Mouse (Mus musculus) midbrain, postnatal 0 days (tissue): ENCODE data around the gene Afg3l1. TPM values are rescaled to one million over a fixed set of nuclear protein-coding genes. Genes with fewer than 3 reads are reported as not detected.
"Not testable (repeated sequence)": the region's sequence is repeated elsewhere in the genome, so short reads cannot be mapped to it uniquely, and the experiment has no call there.

Experiments
- ATAC-seq: fragments of 200-750 bp; cut with Nextera tagmentation; 2 replicates; pipeline ENCODE4 v1.8.0; 2017; ENCODE audit warnings: moderate number of reproducible peaks, mild to moderate bottlenecking, moderate TSS enrichment, moderate library complexity; ENCODE audit not compliant: low FRiP score
- DNase-seq: peaks from one replicate; pipeline ENCODE4 v3.0.0-alpha.2; 2015; ENCODE audit warnings: low spot score
- H3K27ac ChIP-seq: fragments of 300-500 bp; sonication (generic); 2 replicates; pipeline ENCODE4 v1.5.1; 2014; ENCODE audit warnings: low read depth, mild to moderate bottlenecking, low read length, mixed read lengths
- H3K27me3 ChIP-seq: fragments of 300-500 bp; sonication (generic); 2 replicates; pipeline ENCODE4 v1.6.1; 2014; ENCODE audit warnings: low read length, control low read depth, mixed read lengths; ENCODE audit not compliant: insufficient read depth
- H3K36me3 ChIP-seq: fragments of 300-500 bp; sonication (generic); 2 replicates; pipeline ENCODE4 v1.6.1; 2014; ENCODE audit warnings: low read length, control low read depth, mixed read lengths; ENCODE audit not compliant: insufficient read depth
- H3K4me1 ChIP-seq: fragments of 300-500 bp; sonication (generic); 2 replicates; pipeline ENCODE4 v1.6.1; 2014; ENCODE audit warnings: mild to moderate bottlenecking, control low read depth, antibody characterized with exemption, low read length, mixed read lengths; ENCODE audit not compliant: insufficient read depth
- H3K4me2 ChIP-seq: fragments of 300-500 bp; sonication (generic); 2 replicates; pipeline ENCODE4 v1.6.1; 2014; ENCODE audit warnings: low read depth, mild to moderate bottlenecking, low read length, mixed read lengths; ENCODE audit not compliant: poor library complexity, severe bottlenecking
- H3K4me3 ChIP-seq: fragments of 300-500 bp; sonication (generic); 2 replicates; pipeline ENCODE4 v1.5.1; 2014; ENCODE audit warnings: low read depth, mild to moderate bottlenecking, low read length, moderate library complexity
- H3K9ac ChIP-seq: fragments of 300-500 bp; sonication (generic); replicated peaks from 2 replicates; pipeline ENCODE4 v1.6.1; 2014; ENCODE audit warnings: mild to moderate bottlenecking, low read length, moderate library complexity, mixed read lengths; ENCODE audit not compliant: poor library complexity, severe bottlenecking
- H3K9me3 ChIP-seq: fragments of 300-500 bp; sonication (generic); 2 replicates; pipeline ENCODE4 v1.6.1; 2016; ENCODE audit warnings: low read length, control low read depth
- CTCF ChIP-seq: IDR thresholded peaks from 2 replicates; pipeline ENCODE4 v1.5.1; 2016; ENCODE audit warnings: antibody characterized with exemption, mild to moderate bottlenecking
- WGBS: fragments of 180-500 bp; shearing (Covaris S2); extraction: QIAGEN DNeasy Blood & Tissue Kit; methylation state at CpG from one replicate; pipeline ENCODE4 v1.1.7; 2014; 5-methylcytosine and 5-hydroxymethylcytosine counted together
- polyA plus RNA-seq: library from polyadenylated mRNA; unstranded; fragments of >200 nt; fragmentation: Nextera tagmentation; extraction: Ambion mirVana; gene quantifications from 2 replicates; pipeline ENCODE4 v1.2.1, GENCODE M21; 2015
- total RNA-seq: library from RNA; depleted of rRNA; stranded (reverse); fragments of >200 nt; gene quantifications from 2 replicates; pipeline ENCODE4 v1.2.3, GENCODE M21; 2014

Afg3l1 gene
- total and polyA plus RNA-seq, 2 experiments from 2014 or later: 15.0 to 43.5 TPM

DNA sequence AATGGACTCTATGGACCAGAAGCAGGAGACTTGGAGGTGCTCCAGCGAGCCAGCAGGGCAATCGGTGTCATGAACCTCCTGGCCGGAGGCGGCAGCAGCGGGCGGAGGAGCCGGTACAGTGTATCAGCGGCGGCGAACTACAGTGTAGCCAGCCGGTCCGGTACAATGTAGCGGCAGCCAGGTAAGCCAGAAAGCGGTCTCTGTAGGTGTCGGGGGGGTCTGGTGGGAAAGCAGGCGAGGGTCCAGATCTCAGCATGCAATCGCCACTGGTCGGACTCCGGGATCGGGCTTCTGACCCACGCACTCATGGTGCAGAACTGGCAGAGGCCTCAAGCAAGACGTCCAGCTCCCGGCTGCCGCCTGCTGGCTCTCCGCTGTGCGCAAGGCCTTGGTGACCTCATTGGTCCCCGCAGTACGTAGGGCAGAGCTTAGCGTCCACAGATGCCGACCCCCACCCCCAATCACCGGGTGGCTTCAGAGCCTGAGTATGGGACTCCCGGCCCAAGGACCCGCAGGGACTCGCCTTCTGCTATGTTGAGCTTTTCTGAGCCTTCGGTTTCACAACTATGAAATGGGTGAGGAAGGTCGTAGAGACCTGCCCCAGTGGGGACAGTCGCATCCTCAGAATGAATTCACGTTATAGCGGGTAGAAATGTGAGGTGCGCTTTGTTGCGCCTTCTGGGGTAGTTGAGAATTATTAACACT is 34.7 kb upstream of the Afg3l1 start:
- Histone ChIP-seq H3K36me3 (no peaks in the 10 kb centered on the region), H3K4me1 (peaks cover 2% of the 10 kb centered on the region; the same call in 1 of the 2 replicates), H3K27me3 (no peaks in the 10 kb centered on the region), H3K27ac (peak overlapping the region; percentile 90), H3K9me3 (no peaks in the 10 kb centered on the region), H3K4me2 (peak overlapping the region; percentile 67), H3K9ac (peak overlapping the region; percentile 81), H3K4me3 (peak overlapping the region; percentile 70)
- WGBS: under 1% methylated on average over 40 of the region's 41 CpGs
- DNase-seq (peak; percentile 94), ATAC-seq (peak; percentile 93)
- peak; percentile 73 for TF ChIP-seq CTCF

DNA sequence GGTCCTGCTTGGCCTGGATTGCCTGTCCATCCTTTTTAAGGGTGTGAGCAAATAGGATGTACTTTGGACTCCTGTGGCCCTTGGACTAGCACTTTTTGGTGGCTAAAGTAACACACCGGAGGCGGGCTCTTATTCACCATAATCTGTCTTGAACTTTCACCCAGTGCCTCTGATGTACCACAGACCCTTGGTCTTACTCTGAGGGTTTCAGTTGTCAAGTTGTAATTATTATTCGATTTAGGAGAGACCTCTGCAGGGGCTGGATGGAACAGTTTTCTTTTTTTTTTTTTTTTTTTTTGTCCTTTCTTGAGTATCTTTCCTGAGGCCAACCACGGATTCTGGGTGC is 34.2 kb upstream of the Afg3l1 start:
- peak; percentile 20; the same call in 1 of the 2 replicates for TF ChIP-seq CTCF
- WGBS: 14% methylated on average over 4 of the region's 4 CpGs
- no peaks in the 10 kb centered on the region for H3K36me3 ChIP-seq
- ATAC-seq: 0 out of 2 replicates have a peak, but pooled peaks have one; percentile 19
- no peaks in the 10 kb centered on the region for H3K9me3 ChIP-seq
- H3K27me3 ChIP-seq: no peaks in the 10 kb centered on the region
- peak overlapping the region; percentile 90 for H3K27ac ChIP-seq
- DNase-seq: no peak
- peak overlapping the region; percentile 67 for H3K4me2 ChIP-seq
- H3K4me3 ChIP-seq: peak overlapping the region; percentile 70
- peak overlapping the region; percentile 81 for H3K9ac ChIP-seq
- peaks cover 2% of the 10 kb centered on the region; the same call in 1 of the 2 replicates for H3K4me1 ChIP-seq

DNA sequence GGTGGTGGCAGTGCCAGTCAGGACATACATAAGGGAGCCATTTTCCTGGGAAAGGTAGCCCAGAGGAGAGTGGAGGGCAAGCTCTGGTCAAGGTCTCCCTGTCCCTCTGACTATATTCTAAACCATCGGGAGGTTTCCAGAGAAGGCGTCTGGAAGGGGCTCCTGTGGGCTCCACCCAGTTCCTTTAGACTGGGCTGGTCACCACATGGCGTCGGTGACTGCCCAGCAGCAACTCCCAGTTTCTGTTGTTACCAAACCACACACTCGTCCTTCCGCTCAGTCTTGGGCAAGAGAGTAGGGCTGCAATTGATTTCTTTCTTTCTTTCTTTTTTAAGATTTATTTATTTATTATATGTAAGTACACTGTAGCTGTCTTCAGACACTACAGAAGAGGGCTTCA is 33.6 kb upstream of the Afg3l1 start:
- H3K9ac ChIP-seq: no peak overlapping the region

DNA sequence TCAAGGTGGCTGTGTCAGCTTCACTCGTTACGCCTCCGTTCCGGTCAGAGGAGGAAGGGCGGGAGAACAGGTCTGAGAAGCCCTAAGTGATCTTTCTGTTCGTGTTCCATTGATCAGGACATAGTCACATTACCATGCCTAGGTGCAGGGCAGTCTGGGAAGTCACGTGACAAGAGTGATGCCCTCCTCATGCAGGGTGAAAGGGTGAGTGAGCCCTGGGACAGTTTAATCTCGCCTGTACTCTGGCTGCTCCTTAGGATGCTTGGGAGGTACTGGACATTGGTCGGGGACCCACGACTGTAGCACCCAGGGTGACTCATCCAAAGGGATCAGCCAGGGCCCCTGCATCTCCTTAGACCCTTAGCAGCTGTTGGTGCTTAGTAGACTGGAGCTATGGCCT is 31.7 kb upstream of the Afg3l1 start:
- no peak for ATAC-seq
- H3K27ac ChIP-seq: no peak overlapping the region
- peaks cover 10% of the 10 kb centered on the region; the same call in 1 of the 2 replicates for H3K36me3 ChIP-seq
- DNase-seq: no peak
- H3K27me3 ChIP-seq: no peaks in the 10 kb centered on the region
- H3K4me2 ChIP-seq: no peak overlapping the region
- WGBS: 91% methylated on average over 10 of the region's 10 CpGs
- H3K4me3 ChIP-seq: no peak overlapping the region
- H3K4me1 ChIP-seq: peaks cover 2% of the 10 kb centered on the region; the same call in 1 of the 2 replicates
- no peak overlapping the region for H3K9ac ChIP-seq
- TF ChIP-seq CTCF: no peak
- no peaks in the 10 kb centered on the region for H3K9me3 ChIP-seq

More for the DNA sequence above, 33.6 kb upstream of the Afg3l1 start:
- 88% methylated on average over 6 of the region's 6 CpGs for WGBS
- peaks cover 2% of the 10 kb centered on the region; the same call in 1 of the 2 replicates for H3K4me1 ChIP-seq
- H3K4me3 ChIP-seq: peak overlapping the region; percentile 70
- H3K27me3 ChIP-seq: no peaks in the 10 kb centered on the region
- TF ChIP-seq CTCF: no peak
- 0 out of 2 replicates have a peak overlapping the region, but pooled peaks have one; percentile 90 for H3K27ac ChIP-seq
- ATAC-seq (no peak), DNase-seq (no peak)
- no peaks in the 10 kb centered on the region for H3K9me3 ChIP-seq
- peak overlapping the region; percentile 67 for H3K4me2 ChIP-seq
- peaks cover 3% of the 10 kb centered on the region; the same call in 1 of the 2 replicates for H3K36me3 ChIP-seq

DNA sequence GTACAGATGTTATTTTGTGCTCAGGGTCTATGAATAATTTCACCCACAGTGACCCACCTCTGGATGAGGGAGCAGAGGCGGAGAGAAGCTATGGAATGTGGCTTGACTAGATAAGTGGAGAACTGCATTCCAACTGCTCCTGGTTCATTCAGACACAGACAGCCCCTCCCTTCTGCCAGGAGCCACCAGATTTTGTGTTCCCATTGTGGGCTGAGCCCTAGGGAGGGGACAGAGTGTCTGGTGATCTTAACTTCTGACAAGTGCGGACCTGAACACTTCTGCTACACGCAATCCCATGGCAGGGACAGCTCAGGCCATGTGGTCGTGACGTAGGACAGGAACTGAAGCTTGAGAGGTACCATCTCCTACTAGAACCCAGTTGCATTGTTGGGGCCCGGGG is 30.9 kb upstream of the Afg3l1 start:
- ATAC-seq: no peak

DNA sequence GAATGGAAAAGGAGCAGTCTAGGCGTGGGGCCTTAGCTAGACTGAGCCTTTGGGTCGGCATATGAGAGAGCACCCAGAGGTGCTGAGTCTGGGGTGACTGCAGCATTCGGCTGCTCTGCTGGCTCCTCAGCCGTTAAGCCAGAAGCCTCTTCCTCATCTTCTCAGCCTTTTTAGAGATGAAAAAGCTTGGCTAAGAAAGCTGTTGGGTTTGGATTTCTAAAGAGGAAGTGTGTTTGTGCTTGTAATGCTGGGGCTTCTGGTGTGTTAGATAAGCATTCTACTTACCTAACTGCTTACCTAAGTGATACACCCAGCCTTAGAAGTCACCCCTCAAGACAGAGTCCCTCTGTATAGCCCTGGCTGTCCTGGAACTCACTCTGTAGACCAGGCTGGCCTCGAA is 26.9 kb upstream of the Afg3l1 start:
- no peak for DNase-seq
- H3K36me3 ChIP-seq: peaks cover 47% of the 10 kb centered on the region

More for the DNA sequence above, 30.9 kb upstream of the Afg3l1 start:
- no peak for TF ChIP-seq CTCF
- whole genome bisulfite sequencing: 93% methylated on average over 6 of the region's 6 CpGs
- no peak overlapping the region for H3K4me3 ChIP-seq
- DNase-seq: no peak
- H3K9me3 ChIP-seq: no peaks in the 10 kb centered on the region
- H3K4me1 ChIP-seq: peaks cover 2% of the 10 kb centered on the region; the same call in 1 of the 2 replicates
- H3K36me3 ChIP-seq: peaks cover 17% of the 10 kb centered on the region; the same call in 1 of the 2 replicates
- no peak overlapping the region for H3K4me2 ChIP-seq
- H3K9ac ChIP-seq: no peak overlapping the region
- H3K27me3 ChIP-seq: no peaks in the 10 kb centered on the region
- no peak overlapping the region for H3K27ac ChIP-seq

DNA sequence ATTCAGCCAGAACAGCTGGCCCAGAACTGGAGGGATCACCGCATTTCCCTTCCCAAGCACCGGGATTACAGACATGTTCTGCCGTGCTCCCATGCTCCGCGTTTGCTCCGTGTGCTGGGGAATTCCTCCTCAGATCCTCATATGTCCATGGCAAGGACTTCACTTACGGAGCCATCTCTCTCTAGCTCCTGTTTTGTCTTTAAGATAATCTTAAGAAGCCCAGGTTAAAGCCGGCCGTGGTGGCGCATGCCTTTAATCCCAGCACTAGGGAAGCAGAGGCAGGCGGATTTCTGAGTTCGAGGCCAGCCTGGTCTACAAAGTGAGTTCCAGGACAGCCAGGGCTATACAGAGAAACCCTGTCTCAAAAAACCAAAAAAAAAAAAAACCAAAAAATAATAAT is 26.0 kb upstream of the Afg3l1 start:
- not testable (repeated sequence) for H3K4me1 ChIP-seq, DNase-seq, H3K4me2 ChIP-seq, H3K9me3 ChIP-seq, H3K27ac ChIP-seq, H3K27me3 ChIP-seq, H3K4me3 ChIP-seq, ATAC-seq, H3K9ac ChIP-seq
- H3K36me3 ChIP-seq: peaks cover 51% of the 10 kb centered on the region
- 93% methylated on average over 12 of the region's 12 CpGs for whole genome bisulfite sequencing

More for the DNA sequence above, 26.9 kb upstream of the Afg3l1 start:
- no peak for ATAC-seq
- H3K4me1 ChIP-seq: no peaks in the 10 kb centered on the region
- H3K27me3 ChIP-seq: no peaks in the 10 kb centered on the region
- no peak overlapping the region for H3K27ac ChIP-seq
- no peak overlapping the region for H3K9ac ChIP-seq
- H3K4me2 ChIP-seq: no peak overlapping the region
- 93% methylated on average over 5 of the region's 5 CpGs for WGBS
- H3K9me3 ChIP-seq: no peaks in the 10 kb centered on the region
- no peak overlapping the region for H3K4me3 ChIP-seq
- TF ChIP-seq CTCF: no peak
